Mouse (Mus musculus) small intestine, adult 2 months (tissue): ENCODE measurements at regions not wholly inside any gene's neighbourhood (a gene's known extent, or its start where the extent isn't known, plus 50 kb on each side); places are given as distances from the start of the nearest gene placed in this dataset.

ENCODE experiments used
- CTCF ChIP-seq: fragments of 200-500 bp; IDR thresholded peaks from 2 replicates; pipeline ENCODE4 v1.5.1; 2012; ENCODE audit warnings: low read depth, mild to moderate bottlenecking, control low read depth, inconsistent platforms, low read length, moderate library complexity, mixed read lengths; ENCODE audit not compliant: insufficient replicate concordance, insufficient read length; ENCODE audit errors: extremely low read depth
- POLR2A ChIP-seq: fragments of 200-500 bp; IDR thresholded peaks from 2 replicates; pipeline ENCODE4 v1.6.1; 2012; ENCODE audit warnings: low read depth, mild to moderate bottlenecking, control low read depth, inconsistent platforms, low read length, moderate library complexity

DNA sequence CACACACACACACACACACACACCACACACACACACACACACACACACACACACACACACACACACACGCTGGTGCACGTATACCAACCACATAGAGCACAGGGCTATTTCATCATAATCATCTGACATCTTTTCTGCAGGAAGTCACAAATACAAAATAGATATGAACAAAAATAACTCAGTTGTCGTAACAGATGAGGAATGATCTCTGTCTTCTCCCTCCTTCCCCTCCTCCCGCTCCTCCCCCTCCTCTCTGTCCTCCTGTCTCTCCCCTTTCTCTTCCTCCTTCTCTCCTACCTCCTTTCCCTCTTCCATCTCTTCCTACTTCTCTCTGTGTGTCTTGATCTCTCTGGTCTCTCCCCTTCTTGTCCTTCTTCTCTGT lies 85.2 kb upstream of the Bmp2k start:
- TF ChIP-seq POLR2A: no peak
- no peak for TF ChIP-seq CTCF
